Mouse (Mus musculus) adrenal gland, adult 2 months (tissue): ENCODE measurements around the gene Lpin1. TPM values are rescaled to one million over a fixed set of nuclear protein-coding genes. Genes with fewer than 3 reads are reported as not detected.

ENCODE experiments used
- DNase-seq: peaks from one replicate; pipeline ENCODE4 v3.0.0; 2021
- polyA plus RNA-seq: library from polyadenylated mRNA; depleted of rRNA; stranded (reverse); fragments of >200 nt; gene quantifications from 2 replicates; pipeline ENCODE4 v1.2.3, GENCODE M21; 2012
- total RNA-seq, 2 experiments: library from RNA; stranded (reverse); gene quantifications; 2 replicates each; pipeline ENCODE4 v1.2.3; 2021

Lpin1 gene
- total and polyA plus RNA-seq, 3 experiments = 35.4 to 100 (median 72.2) TPM

DNA sequence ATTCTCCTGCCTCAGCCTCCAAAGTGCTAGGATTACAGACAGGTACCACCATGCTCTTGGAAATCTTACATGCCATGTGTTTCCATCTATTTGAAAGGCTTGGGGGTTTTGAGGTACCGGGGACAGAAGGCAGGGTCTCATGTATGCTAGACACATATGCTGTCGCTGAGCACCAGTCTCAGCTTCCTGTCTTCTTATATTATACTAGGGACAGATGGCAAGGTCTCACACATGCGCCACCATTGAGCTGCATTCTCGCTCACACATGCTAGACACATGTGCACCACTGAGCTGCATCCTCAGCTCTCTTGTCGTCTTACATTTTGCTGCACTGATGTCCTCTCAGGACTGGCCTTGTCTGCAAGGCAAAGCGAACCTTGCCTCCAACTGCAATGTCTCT lies 8.7 kb upstream of the Lpin1 start:
- DNase-seq = no peak

DNA sequence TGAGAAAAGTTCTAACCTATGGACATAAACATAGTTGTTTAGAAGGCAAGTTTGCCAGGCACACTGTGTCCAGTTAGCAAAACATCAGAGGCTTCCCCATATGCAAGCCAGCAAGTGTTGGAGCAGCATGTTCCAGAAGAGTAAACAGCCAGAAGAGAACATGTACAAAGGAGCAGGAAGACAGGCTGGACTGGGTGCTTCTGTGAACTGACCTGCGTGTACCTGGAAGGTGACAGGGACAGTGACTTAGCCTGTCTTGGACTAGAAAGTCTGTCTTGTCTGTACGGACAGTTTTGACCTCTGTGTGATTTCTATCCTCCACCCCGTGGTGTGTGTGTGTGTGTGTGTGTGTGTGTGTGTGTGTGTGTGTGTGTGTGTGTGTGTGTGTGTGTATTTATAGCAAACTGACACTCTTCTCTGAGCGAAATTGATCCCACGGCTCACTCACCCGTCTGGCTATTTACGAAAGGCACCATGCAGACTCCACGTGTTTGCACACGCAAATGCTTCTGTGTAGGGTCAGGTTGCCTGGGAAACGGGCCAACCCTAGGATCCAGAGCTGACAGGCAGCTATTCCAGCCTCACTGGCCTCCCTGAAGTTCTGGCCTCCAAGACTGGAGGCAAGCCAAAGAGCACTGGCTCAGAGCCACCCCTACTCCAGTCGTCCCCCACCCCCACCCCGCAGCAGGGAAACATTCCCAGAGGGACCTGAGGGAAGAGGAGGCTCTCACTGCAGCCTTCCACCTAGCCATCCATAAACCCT lies 7.9 kb upstream of the Lpin1 start:
- peak; percentile 90 for DNase-seq

DNA sequence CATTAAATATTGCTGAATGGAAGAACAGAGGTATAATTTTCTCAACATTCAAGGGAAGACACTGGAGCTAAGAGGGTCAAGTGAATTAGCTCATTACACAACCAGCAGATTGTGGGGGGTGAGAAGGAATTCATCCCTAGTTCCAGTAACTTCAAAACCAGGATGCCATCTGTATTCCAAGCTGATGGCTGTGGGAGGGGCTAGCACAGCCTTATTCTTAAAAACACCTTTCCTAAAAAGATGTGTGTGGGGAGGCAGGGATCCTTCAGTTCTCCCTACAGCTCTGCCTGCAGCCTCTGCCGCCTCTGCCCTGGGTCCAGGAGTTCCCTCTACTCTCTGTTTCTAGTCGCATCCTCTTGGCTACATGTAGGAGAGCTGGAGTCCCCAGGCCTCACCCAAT lies 5.0 kb upstream of the Lpin1 start:
- no peak for DNase-seq

DNA sequence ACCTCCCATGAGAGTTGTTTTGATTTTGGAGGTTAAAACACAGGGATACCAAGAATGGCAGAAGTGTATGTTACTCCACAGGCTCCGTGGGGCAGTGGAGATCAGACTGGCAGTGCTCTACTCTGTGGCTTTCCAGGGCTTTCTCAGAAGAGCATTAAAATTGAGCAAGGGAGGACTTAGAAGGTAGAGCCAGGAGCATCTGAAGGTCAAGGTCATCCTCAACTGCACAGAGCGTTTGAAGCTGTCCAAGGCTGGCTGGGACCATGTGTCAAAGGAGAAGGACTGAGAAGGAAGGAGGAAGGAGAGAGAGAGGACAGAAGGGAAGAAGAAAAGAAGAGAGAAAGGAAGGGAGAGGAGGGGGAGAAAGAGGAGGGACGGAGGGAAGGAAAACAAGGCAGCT lies 3.8 kb upstream of the Lpin1 start:
- DNase-seq = peak; percentile 36

DNA sequence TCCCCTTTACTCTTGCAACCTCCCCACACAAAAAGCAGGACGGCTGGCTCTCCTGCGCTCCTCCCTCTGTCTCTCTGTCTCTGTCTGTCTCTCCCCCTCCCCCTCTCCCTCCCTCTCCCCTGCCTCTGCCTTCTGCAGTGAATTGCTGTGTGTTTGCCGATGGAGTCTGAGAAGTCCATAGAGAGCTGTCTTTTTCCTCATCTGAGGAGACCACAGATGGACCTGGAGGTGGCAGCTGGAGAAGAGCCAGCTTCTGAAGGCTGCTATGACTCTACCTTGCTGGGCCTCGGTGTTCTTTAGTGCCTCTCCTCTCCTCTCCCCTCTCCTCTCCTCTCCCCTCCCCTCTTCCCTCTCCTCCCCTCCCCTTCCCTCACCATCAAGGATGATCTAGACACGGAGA lies 5.1 kb downstream of the Lpin1 start:
- DNase-seq = no peak

DNA sequence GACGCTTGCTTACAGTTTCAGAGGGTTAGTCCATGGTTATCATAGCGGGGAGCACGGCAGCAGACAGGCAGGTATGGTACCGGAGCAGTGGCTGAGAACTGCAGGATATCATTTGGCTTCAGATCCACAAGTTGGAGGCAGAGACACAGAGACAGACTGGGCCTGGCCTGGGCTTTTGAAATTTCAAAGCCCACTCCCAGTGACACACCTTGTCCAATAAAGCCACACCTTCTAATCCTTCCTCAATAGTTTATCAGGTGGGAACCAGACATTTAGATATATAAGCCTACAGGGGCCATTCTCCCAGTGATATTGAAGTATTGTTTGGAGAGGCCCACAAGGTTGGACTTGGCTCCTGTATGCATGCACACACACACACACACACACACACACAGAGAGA lies 8.5 kb downstream of the Lpin1 start:
- DNase-seq = no peak

DNA sequence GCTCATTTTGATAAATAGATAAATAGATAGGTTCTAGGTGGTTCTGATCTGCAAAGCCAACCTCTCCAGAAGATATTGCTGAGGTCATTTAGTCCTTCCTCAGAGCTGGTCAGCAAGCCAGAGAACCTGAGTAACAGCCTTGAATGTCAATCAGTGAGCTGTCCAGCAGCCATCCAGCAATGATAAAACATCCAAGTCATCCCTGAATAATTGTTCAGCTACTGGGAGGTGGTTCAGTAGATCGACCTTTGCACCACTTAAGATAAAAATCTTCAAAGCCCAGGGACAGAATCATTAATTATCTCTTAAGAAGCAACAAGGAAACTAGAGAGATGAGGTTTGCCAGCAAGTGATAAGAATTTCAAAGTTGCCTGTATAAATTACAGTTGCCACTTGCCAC lies 10.4 kb downstream of the Lpin1 start:
- no peak for DNase-seq

DNA sequence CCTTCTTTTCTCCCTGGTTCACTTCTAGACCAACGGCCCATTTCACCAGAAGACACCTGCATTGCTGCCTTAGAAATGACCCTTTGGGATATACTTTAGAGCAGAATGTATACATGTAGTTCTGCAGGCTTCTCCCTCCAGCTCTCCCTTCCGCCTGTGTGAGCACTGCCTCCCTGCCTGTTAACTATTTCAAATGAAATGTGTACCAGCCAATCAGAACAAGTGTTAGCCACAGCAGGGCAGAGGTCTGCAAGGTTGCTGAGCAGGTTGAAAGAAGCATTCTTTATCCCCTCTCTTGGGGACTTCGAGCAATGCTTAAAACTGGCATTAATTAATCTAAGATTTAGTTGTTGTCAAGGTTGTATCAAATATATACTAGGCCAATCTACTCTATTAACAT lies 11.4 kb downstream of the Lpin1 start:
- no peak for DNase-seq

DNA sequence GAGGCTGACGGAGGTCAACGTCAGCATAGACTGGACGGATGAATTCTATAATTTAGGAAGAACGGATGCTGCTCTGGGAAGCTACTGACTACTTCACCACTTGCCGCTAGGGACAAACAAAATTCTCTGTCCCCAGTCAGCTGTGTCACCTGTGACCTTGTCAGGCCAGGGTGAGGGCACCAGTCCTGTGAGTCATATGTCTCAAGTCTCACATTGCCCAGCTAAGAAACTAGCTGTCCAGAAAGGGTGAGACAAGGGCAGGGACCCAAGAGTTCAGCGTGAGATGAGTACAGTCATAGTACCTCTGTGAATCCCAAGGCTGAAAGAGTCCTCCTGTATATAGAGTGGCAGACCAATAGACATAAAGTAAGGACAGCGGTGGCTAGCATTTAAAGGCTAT lies 17.0 kb downstream of the Lpin1 start:
- peak; percentile 47 for DNase-seq

DNA sequence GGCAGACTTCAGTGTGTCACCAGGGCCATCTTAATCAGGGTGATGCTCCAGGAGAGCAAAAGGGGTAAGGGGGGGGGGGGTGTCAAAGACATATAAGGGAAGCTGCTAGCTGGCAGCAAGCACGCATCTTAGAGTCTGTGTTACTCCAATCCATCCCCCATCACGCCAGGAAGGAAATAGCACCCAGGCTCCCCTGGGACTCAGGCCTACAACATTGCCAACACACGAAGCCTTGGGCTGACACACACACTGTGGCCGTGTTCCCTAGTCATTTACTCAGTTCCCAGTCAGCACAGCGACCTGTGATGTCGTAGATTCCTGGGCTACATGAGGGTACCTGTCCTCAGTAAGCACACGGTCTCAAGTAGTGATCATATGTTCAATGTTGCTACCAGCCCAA lies 17.8 kb downstream of the Lpin1 start:
- DNase-seq = no peak

DNA sequence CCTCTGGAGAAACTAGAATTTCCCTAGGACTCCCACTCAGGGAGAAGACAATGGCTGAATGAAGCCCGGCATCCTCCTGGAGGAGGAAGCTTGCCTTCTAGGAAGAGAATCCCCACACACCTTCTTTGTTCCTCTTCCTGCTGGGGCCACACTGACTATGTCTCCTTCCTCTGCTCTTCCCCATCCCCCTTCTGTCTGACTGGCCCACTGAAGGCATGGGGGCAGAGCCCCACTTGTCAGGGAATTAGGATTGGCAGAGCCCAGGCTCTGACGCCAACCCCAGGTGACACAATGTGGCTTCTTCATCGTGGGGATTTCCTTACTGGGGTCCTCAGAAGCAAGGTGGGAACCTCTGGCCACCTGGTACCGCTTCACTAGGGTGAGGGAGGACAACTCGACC lies 18.3 kb downstream of the Lpin1 start:
- DNase-seq = no peak

DNA sequence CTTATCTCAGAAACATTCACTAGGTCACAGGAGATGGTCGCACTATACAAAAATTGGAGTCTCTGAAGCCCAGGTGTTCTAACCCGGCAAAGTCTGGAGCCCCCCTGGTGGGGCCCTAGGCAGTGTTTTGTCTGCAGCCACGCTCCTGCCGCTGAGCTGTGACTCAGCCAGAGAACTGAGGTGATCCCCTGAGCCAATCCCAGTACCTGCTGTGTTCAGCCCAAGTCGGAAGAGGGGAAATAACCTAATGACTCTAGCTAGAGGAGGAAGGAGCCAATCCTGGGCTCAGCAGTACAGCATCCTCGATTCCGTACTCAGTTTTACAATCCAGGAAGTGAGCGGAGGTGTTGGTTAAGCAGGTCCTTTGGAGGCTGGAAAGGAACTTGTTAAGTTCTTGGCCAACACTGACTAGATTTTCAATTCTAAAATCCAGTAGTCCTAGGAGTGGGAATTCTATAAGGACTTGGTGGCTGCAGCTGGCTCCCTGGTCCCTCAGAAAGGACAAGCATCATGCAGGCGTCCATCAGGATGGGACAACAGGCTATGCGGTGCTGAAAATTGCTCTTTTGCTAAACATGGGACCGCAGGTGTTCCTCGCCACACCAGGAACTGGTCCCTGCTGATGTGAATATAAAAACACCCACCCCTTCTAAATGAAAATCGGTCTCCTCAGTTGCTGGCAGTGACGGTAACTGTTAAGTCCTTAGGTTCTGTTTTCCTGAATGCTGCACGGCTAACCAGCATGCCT lies 19.1 kb downstream of the Lpin1 start:
- peak; percentile 92 for DNase-seq

DNA sequence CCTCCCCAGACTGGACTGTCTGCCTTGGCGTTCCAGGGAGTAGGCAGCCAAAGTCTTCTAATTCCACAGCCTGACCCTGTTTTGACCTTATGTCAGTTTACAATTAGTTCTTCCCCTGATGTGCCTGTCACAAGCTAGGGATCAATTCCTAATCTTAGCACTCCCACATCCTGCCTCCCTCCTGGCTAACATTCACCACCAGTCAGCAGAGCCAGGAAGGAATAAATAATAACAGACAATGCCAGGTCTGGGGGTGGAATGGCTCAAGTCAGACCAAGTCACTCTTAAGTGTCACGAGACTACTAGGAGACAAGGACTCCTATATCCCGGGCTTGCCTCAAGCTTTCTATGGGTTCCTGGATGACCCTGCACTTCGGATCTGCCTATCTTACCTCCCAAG lies 20.8 kb downstream of the Lpin1 start:
- DNase-seq = no peak

DNA sequence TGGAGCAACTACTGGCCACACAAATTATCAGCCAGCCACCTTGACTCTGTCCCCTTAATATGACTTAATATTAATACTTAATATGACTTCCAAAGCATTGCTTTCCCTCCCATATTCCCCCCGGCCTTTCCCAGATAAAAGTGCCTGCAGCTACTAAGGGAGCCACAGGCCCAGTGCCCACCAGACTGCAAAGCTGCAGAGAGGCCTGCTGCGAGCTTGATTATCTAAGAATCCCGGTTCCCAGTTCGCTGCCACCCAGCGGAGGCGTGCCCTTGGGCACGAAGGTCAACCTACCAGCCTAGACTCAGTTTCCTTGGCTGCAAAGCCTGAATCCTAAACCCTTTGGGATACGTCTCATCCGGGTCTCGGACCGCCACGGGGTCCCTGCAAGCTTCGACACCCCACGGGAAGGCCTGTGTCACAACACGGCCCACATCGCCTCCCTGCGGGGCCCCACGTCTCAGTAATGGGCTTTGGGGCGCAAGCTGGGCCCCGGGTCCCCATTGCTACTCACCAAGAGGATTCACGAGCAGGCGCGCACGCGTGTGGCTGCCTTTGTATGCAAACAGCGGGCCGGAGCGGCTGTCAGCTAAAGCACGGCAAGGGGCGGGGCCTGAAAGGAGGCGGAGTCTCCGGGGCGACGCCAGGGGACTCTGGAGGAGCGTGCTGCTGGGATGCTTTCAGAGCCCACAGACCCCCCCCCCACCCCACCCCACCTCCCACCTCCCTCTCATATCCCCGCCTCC lies 21.4 kb downstream of the Lpin1 start:
- DNase-seq = peak; percentile 95

DNA sequence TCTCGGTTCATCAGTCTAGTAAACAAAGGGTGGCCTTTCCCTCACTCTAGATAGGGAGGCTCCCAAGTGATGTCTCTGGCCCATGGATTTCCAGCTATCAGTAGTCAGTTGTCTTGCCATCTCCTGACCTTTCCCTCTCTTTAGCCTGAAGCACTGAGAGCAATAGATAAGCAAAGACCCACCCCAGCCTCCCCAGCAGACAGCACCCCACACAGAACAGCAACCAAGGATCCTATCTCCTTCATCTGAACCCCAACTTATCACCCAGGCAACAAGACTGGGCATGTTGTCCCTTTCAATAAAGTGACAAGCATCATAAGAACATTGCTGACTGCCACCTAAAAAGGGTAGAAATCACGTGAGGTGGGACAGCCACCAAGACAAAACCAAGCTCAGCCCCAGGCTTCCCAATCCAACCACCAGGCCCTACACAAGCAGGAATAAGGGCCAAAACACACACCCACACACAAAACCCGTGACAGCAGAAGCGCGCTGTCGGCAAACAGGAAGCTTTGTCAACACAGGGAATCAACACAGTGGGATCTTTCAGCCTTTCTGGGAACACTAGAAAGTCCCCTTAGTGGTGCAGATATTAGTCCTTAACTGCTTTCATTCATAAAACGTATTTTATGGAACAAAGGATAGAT lies 22.2 kb downstream of the Lpin1 start:
- DNase-seq = no peak

DNA sequence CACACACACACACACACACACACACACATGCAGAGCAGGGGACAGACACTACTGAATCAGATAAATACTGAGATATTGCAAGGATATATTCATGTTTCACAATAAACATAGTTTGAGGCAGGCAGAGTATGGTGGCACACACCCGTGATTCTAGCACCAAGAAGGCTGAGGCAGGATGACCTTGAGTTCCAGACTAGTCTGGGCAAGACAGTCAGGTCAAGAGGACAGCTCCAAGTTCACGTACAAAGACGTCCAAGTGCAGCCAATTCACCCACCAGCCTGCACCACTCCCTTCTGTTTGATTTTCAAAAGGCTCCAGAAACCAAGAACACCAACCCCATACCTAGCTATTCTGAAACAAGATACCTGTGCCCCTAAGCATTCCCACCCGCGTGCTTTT lies 23.0 kb downstream of the Lpin1 start:
- no peak for DNase-seq

DNA sequence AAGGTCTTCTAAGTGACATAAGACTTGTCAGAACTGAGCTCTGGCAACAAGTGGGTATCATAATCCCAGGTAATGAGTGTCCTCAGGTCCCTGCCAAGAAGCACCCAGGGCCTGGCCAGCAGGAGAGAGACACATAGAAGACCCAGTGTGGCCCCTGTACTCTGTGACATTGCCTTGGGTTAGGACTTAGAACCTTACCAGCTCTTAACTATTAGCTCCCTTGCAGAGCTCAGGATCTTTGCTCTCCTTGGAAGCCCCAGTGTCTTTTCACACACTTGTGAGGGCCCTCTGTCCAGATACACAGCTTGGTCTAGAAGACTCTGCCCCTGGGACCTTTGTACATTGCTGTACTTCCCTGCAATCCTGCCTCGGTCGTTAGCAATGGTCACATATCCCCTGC lies 23.7 kb downstream of the Lpin1 start:
- DNase-seq = no peak

DNA sequence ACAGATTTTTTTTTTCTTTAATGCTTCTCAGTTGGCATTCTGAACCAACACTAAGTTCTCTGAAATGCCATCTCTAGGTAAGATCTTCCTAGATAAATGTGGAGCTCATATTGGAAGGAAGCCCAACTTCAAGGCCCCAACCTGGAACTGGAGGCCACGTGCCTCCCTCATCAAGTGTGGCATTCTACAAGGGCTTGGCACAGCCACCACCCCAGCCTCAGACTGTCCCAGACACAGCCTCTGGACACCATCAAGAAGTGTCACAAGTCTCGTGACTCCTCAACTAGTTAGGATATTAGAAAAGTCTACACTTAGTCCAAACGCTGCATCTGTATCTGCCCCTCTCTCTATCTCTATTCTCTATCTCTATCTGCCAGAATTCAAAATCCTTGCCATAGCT lies 25.8 kb downstream of the Lpin1 start:
- DNase-seq = no peak

DNA sequence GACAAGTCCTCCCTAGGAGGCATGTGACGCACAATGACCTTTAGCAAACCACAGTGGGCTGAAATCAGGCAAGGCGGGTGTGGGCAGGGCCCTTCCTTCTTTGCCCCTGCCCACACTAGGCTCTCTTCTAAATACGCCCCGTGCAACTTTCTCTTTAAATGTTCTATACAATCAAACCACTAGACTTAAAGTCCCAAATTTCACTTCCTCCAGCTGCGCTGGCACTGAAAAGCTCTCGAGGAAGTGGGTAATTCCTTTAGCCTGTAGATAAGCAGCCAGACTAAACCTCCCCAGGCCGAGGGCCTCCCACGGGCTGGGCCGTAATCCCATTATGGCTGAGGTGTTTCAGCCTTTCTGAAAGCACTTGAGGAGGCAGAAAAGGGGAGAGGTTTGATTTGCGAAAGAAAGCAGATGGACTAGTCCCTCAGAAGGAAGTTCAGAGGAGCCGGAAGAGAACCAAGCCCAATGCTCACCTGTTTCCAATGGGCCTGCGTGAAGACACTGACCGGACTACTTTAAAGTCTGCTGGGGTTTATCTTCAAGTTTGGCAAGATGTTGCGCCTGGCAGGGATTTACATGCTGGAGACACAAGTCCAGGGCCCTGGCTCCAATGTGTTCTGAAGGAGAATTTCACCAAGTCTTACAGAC lies 26.6 kb downstream of the Lpin1 start:
- no peak for DNase-seq

DNA sequence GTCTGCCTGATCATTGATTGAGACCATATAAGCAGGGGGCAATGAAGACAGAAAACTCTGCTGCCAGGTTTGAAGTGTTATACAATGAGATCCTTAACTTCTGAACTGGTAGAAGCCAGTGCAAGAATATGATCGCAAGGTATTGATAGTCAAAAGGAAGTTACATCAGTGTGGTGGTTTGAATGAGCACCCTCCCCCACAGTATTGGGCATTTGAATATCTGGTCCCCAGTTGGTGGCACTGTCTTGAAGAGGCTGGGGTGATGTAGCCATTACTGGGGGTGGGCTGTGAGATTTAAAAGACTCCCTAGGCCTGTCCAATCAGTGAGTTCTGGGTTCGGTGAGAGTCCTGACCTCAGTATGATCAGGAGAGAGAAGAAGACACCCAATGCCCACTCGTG lies 27.5 kb downstream of the Lpin1 start:
- no peak for DNase-seq

DNA sequence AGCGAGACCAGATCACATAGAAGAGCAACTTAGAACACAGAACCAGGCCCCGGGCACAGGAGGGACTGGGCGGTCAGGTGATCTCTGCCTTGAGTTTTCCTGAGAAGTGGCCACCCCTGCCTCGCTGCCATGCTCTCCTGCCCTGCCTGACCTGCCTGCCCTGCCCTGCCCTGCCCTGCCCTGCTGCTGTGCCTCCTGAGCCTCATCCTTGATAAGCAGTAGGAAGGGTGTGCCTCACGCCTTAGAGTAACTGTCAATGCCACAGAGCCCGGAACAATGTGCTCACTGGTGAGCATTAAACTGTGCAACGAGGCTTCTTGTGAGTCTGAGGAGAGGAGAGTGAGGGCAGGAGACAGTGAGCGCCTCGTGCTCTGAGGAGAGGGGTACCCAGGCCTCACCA lies 30.5 kb downstream of the Lpin1 start:
- DNase-seq = no peak

DNA sequence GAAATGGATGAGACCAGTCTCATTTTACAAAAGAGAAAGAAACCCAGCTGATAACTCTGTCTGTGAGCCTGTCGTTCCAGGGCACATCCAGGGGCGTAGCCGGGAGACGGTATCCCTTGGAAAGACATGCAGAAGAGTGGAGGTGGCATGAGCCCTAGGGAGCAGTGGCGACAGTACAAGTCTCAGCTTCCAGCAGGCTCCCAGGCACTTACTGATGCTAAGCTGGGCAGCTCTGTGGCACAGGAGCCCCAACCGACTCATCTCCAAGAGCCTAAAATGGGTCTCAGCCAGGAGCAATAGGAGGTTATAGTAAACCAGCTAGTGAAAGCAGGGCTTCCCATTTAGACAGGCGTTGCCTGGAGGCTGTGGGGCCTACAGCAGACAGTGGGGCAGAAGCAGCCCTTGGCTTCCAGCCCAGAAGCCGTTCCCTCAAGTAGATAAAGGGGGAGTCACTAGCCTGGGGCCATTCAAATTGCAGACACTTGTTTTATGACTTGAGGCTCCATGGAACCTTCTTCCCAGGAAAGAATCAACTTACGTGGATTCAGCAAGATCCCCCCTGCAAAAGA lies 33.0 kb downstream of the Lpin1 start:
- no peak for DNase-seq
